Mouse (Mus musculus) CD8-positive naive resting alpha-beta T cell, adult 57 days (primary cell): ENCODE measurements around the gene St6gal1. TPM values are rescaled to one million over a fixed set of nuclear protein-coding genes. Genes with fewer than 3 reads are reported as not detected.

Experiments
- total RNA-seq: library from RNA; stranded (reverse); gene quantifications from one replicate; pipeline ENCODE4 v1.2.4, GENCODE M21; 2023

Gene St6gal1
- 81.4 TPM for total RNA-seq

DNA sequence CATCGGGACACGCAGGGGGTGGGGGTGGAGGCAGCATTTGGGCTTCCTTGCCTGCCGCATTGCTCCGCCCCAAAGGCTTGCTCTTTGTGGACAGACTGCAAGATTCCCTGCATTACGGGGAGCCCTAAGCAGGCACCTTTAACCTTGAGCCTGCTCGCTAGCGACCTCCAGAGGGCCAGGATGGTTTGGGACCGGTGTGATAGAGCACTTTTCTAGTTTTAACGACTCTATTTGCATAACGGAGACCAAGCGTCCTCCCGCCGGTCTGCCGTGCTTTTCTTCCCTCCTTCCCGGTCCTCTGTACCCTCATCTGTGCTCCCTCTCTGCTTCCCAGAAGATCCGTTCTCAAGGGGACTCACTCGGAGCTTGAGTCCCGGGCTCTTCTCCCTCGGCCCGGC lies at the start of gene St6gal1:
Gene St6gal1 (plus strand): TSS at position 70 of the 398 bp plus-strand sequence.

Other genes with a start within 250 kb of the St6gal1 start
- not detected for gene Kng2, start 195.3 kb upstream of the St6gal1 start, total RNA-seq
- gene Kng1, start 166.9 kb upstream of the St6gal1 start, total RNA-seq = not detected
- 1,147 TPM for gene Eif4a2, start 117.3 kb upstream of the St6gal1 start, total RNA-seq
- 10.1 TPM for gene Rfc4, start 97.0 kb upstream of the St6gal1 start, total RNA-seq
- not detected for gene Adipoq, start 78.2 kb upstream of the St6gal1 start, total RNA-seq
- gene Rtp1, start 204.4 kb downstream of the St6gal1 start, total RNA-seq = not detected